Mouse (Mus musculus): Measurements from ENCODE around the gene Gli2.

Gli2 gene

GRCm38 (mm10) chr1:118938206-118938605 lies 115.2 kb downstream of the Gli2 start:
- no peak for DNase-seq

GRCm38 (mm10) chr1:118936108-118936507 lies 117.3 kb downstream of the Gli2 start:
- DNase-seq: no peak

DNA sequence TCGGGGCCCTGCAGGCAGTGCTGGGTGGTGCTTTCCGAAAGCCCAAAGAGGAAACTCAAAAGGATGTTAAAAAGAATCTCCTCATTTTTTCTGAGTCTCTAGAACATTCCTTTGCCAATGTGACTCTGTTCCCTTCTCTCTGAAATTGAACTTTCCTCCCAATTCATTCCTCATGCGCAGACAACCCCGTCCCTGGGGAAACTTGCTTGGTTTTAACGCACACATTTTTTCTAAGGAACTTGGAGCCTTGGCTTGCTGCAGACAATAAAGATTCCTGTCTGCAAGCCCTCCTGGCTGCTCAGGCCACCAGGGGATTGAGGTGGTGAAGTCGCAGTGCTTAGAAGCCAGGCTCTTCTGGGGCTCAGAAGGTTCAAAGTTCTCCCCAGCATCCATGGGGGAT lies 117.9 kb downstream of the Gli2 start:
- DNase-seq: no peak

- DNase-seq: no peak
These were observed 121.3 kb downstream of the Gli2 start for GRCm38 (mm10) chr1:118932167-118932566.

DNA sequence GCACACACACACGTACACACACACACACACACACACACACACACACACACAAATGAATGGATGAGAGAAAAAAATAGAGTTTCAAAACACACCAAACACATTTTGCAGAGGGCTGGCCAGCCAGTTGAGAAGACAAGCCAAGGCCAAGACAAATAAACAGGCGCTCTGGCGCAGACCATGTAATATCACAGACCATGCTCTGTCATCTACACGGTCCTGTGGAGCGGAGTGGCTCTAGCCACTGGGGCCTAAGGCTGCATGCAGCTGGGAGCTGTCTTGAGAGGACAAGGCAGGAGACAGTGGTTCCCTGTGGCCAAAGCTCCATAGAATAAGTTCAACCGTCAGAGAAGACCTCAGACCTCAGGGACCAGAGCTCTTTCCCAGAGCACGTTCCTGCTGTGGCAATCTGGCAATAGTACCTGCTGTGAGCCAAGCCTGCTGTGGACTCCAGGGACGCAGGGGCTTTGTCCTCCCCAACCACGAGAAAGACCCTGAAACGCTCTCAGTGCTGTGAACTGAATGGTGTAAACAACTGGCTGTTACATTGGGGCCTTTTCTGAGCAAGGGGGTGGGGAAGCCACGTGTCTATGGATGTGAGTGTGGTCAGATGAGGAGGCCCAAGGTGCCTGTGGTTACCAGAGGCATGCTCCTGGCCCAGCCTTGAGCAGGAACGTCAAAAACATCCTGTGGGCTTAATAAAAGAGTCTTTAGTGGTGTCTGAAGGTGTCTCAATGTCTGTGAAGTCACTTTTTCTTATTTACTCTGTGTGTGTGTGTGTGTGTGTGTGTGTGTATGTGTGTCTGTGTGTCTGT lies 125.7 kb downstream of the Gli2 start:
- DNase-seq: no peak

DNA sequence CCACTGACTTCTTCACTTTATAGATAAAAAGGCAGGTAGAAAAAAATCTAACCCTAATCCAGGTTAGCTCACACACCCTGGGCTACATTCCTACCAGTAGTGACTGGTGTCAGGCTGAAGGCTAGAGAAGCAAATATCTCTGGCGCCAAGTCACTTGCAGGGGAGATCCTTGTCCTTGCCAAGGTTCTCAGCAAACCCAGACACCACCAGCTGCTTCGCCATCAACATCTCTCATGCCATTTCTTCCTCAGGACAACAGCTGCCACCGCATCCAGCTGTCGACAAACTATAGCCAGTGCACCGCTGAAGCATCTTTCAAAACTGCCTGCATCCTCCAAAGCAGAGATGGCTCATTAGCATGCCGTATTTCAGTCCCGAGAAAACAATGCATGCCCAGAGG lies 126.9 kb downstream of the Gli2 start:
- DNase-seq: no peak

- peak in 1 of 2 experiments; percentile 5 for DNase-seq
These were observed 131.2 kb downstream of the Gli2 start for GRCm38 (mm10) chr1:118922189-118922588.

GRCm38 (mm10) chr1:118917520-118918220 lies 135.7 kb downstream of the Gli2 start:
- no peak for DNase-seq

DNA sequence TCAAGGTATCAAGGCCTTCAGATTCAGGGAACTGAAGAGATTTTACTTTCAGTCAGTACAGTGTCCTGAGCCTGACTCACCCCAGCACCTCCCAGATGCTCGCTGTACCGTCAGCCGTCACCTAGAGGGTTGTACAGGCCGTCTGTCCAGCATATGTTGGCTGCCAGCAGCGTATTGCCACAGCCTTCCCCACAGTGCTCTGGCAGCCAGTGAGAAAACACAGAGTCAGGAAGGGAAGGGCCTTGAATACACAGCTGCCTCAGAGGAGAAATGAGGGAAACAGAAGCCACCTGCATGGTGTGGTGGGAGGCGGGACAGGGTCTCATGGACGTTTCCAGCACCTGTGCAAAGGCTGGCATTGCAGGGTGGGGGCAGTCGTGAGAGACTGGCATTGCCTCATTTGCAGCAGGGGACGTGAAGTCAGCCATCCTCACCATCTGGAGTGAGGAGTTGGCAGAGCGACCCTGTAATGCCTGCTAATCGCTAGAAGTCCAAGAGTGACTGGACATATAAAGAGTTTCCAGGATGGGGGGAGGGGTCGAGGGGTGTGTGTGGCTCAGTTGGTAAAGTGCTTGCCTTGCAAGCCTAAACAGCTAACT lies 136.8 kb downstream of the Gli2 start:
- no peak for DNase-seq

DNA sequence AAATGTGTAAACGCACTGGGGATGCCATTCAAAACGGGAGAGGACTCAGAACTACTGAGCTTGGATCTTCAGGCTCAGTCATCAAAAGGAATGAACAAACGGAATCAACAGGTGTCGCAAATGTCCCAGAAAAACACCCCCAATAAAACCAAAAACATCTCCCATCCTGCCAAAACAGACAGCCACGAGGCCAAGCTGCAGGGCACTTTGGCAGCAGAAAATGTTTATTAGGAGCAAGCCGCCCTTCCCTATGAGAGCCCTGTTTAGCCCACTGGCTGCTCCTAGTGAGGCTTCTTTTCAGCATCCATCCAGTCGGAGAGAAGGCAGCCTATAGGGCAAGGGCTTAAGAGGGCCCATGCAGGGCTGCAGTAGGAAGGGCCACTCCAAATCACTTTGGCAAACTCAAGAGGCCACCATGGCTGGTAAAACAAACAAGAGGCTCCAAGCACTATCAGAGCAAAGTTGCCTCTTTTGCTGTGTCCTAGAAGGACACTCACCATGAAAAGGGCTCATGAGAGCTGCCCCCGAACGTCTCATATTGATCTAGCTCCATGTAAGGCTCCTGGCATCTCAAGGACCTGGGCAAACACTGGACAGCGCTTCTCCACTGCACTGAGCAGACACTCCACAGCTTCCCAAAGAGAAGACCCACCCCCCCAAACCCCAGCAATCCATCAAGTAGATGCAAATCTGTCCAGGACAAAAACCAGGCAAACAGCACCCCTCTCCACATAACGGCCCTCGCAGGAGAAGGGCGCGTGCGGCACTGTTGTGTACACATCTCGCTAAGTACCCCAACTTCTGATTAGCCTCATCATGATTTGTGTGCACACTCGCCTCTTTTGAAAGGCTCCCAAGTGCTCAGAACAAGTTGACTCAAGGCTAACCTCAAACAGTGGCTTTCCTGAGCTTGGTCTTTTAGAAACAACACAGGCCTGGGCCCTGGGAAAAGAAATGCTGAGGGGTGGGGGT lies 139.7 kb downstream of the Gli2 start:
- DNase-seq: no peak

- no peak for DNase-seq
These were observed 140.5 kb downstream of the Gli2 start for GRCm38 (mm10) chr1:118912929-118913328.

DNA sequence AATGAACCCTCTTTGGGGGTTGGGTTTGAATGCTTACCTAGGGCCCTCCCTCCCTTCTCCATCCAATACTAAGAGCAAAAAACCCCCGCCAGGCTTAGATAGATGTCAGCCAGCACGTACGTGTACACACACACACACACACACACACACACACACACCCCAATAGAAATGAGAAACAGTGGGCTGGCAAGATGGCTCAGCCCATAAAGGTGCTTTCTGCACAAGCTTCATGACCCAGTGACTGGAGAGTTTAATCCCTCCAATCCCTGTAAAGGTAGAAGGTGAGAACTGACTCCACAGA lies 142.0 kb downstream of the Gli2 start:
- DNase-seq: no peak

GRCm38 (mm10) chr1:118910693-118911426 lies 142.6 kb downstream of the Gli2 start:
- DNase-seq: no peak

DNA sequence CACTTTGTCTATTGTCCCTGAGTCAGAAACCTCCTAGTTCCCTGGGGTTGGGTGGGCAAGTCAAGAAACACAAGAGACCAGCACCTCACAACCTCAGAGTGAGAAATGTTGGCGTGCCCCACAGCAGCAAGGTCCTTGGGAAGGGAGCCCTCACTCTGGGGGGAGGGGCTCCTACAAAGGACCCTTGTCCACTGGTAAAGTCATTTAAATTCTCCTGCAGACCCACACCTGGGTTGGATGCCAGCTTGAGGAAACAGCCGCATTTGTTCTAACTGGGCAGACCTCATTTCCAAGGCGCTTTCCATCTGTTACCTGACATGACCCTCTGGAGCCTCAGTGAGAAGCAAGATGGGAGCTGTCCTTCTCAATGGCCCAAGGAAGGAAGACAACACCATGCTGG lies 144.4 kb downstream of the Gli2 start:
- DNase-seq: no peak

DNA sequence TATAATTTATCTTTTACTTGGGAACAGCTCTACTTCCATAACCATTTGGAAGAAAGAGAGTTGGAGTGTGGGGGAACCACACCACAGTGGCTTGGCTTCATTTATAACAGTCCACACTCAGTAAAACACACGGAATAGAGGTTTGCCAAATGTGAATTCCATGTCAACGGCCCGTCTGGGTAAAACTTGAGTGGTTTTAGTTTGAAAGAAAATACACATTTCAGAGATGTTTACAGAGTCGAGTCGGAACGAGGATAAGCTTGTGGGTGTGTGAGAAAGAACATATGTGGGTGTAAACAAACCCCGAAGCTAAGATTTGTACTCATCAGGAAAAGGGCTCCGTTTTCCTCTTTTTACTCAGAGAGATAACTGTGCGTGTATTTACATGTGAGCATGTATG lies 145.8 kb downstream of the Gli2 start:
- DNase-seq: no peak

DNA sequence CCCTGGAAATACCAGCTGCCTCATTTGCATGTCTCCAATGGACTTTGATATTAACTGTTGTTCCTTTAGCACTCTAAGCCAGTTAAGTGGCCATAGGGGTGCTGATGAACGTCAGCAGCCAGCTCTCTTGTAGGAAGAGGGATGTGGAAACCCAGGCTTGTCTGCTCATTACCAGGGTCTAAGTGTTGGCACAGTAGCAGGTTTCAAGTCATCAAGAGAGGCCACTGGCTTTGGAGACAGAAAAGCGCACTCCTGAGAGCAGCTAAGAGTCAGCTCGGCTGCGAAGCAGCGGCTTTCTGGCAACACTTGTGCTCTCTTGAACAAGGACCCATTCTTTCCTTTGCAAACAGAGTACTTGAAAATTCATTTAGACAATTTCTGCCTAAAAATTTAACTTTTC lies 148.1 kb downstream of the Gli2 start:
- no peak for DNase-seq

DNA sequence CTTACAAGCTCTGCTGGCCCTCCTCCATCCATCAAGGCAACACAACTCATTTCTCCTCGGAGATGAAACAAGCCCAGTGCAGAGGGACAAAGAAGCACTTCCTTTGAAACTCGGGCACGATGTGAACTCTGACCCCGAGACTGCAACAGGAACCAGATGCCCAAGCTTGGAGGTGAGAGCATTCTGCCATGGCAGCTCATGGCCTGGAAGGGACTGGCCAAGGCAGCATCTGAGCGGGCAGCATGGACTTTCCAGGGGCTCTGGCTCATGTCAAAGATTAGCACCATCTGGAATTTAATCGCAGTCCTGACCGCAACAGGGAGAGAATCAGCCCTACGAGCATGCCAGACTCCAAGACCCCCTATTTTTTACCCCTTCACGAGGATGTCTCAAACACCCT lies 148.5 kb downstream of the Gli2 start:
- DNase-seq: no peak

GRCm38 (mm10) chr1:118904431-118904830 lies 149.0 kb downstream of the Gli2 start:
- DNase-seq: no peak

- DNase-seq: no peak
These were observed 149.7 kb downstream of the Gli2 start for GRCm38 (mm10) chr1:118903742-118904141.

DNA sequence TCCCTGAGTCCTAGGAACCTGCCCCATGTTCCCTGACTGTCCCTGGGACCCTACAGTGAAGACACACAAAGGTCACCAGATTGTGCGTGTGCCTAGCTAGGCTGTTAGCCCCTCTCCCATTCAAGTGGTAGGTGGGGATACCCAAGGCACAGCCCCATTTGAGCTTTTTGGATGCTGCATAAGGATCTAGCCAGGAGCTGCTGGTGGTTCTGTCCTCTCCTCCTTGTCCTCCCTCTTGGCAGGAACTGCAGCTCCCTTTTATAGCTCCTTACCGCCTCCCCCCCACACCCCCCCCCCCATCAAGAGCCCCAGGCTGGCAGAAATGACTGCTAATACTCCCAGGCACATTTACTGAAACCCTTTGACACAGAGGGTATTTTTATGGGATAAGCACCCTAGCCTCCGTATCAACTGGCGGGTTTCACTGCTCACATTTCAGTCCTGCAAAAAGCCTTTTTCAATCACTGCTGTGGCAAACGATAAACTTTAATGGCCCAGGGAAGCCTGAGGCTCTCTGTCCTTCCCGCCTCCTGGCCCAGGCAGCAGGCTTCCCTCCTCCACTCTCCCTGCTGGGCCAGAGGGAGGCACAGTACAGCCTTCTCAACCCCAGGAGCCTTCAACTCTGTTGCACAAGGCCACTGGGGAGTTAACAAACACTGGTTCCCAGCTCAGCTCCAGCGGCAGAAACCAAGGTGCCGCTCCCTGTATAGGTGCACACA lies 151.4 kb downstream of the Gli2 start:
- no peak for DNase-seq

DNA sequence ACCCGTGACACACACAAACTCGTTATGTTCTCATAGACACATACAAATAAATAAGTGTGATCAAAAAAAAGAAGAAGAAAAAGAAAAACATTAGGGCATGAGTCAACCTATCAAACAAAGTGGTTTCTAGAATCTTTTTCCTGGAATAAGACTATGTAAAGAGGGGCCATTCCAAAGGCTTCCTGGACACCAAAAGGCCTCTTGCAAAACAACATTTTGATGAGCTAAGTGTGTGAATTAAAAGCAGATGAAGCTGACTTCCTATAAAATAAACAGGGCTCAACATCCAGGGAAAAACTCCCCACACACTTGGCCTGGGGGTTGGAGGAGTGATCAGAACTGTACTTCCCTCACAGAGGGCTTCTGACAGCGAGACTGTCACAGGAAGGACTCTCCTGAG lies 155.1 kb downstream of the Gli2 start:
- no peak for DNase-seq

All from kidney, adult 8-10 months (tissue).